Mouse (Mus musculus) CH12F3 (cell line): Measurements from ENCODE around the gene Atf3.

Experiments used
- in situ Hi-C: fragments of 300-500 bp; cut with MboI; formaldehyde crosslinking; loops from 2 replicates; pipeline ENCODE4 v1.14.3; 2020; ENCODE audit warnings: low sequenced_read_pairs

Gene Atf3

GRCm38 (mm10) chr1:191217939-191218338, at the start of gene Atf3:
Gene Atf3, minus strand, starts transcription at chr1:191218039.
- in situ Hi-C loops = no loop called here

GRCm38 (mm10) chr1:191267162-191267561, 49.3 kb upstream of the Atf3 start:
- in situ Hi-C loops = no loop called here

DNA sequence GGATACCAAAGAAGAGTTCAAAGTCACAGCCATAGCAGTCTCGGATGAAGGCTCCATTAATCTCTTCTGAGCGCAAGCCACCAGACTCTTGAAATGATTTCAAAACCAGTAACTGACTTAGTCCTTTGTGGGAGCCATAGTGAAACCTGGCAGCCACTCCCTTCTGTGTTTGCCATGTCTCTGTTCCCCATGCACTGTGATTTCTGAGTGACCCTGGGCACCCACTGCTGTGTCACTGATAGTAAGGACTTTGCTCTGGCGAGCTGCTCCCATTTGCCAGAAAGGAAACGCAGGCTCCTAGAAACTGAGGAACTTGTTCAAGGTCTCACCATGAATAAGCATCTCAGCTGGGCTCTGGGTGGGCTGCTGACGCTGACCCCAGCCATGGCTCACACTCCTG, 45.6 kb upstream of the Atf3 start:
- in situ Hi-C loops = no loop called here

DNA sequence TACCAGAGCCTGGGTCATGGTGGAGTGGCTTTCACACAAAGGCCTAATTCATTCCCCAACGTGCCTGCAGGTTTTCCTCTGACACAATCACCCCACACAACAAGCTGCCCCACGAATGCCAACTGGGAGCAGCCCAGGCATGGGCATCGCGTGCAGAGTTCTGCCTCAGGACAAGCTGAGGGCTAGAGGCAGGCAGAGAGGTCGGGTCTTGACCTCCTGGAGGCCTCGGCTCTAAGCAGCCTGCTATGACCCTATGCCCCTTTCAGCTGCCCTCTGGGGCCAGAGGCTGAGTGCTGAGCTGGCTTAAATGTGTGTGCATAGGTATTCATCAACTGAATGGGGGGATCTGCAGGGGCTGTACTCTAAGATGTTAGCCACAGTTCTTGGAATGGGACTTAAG, 44.0 kb upstream of the Atf3 start:
- in situ Hi-C loops = no loop called here

- in situ Hi-C loops = no loop called here
Measured at GRCm38 (mm10) chr1:191259661-191260060, 41.8 kb upstream of the Atf3 start.

GRCm38 (mm10) chr1:191259121-191259520, 41.3 kb upstream of the Atf3 start:
- in situ Hi-C loops = no loop called here

GRCm38 (mm10) chr1:191258521-191258920, 40.7 kb upstream of the Atf3 start:
- in situ Hi-C loops = no loop called here

DNA sequence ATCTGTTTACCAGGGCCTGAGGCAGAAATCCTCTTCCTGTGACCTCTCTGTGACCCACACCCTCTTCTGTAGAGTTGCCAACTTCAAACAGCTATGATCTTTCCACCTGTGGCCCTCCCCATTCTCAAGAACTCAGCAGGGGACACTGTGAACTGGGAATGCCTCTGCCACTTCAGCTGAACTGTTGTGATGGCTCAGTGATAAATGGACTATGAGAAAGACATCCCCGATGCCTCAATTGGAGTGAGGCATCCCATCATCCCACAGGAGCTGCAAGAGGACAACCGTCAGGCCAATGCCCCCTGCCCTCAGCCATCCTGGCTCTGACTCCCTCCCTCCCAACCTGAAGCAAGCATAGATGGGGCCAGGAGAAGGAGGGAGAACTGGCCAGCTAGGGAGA, 40.1 kb upstream of the Atf3 start:
- in situ Hi-C loops = no loop called here

- in situ Hi-C loops = no loop called here
Measured at GRCm38 (mm10) chr1:191257351-191257771, 39.5 kb upstream of the Atf3 start.

DNA sequence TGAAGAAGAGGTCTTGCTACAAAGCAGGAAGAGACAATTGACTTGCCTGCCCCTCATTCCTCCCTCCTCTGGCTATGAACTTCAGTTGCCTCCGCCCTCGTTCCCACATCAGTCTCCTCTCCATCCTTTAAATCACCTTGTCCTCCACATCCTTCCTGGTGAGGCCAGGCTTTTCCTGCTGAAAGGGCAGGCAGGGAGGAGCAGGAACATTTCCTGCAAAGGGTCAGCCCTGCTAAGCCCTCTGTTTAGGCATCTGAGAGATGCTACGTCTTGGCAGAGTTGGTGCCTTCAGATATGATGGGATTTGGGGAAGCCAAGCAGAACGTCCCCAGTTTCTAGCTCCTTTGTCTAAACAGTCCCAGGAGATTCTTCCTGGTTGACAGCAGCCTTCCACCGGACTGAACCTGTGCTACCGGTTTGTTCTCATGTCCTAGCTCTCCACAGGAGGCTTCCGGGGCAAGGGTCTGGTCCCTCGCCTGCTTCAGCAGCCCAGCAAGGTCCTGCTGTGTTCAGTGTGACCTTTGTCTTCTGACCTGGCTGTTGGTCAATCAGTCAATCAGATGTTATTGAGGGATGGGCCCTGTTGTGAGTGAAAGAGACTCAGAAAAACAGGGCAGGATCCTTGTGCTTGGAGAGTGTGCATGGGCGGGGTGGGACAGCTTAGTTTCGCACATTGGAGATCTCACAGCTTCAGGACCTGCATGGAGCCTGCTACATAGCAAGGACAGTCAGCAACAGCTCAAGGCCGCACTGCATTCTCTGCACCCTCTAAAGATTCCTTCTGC, 38.9 kb upstream of the Atf3 start:
- in situ Hi-C loops = no loop called here

DNA sequence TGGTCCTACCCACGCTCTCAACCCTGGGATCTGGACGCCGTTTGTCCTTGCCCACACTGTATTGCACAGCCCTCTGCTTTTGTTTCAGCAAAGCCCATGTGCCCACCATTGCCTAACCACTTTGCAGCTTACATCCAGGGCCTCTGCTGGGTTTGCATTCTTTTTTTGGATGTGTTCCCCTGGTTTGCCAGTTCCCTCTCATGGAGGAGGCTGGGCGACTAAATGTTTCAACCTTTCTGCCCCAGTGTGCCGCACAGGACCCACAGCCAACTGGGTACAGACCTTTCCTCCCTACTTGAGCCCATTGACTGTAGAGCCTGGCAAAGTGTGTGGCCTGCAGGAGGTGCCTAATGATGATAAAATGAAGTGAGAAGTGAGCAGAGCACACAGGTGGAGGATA, 38.3 kb upstream of the Atf3 start:
- in situ Hi-C loops = no loop called here

DNA sequence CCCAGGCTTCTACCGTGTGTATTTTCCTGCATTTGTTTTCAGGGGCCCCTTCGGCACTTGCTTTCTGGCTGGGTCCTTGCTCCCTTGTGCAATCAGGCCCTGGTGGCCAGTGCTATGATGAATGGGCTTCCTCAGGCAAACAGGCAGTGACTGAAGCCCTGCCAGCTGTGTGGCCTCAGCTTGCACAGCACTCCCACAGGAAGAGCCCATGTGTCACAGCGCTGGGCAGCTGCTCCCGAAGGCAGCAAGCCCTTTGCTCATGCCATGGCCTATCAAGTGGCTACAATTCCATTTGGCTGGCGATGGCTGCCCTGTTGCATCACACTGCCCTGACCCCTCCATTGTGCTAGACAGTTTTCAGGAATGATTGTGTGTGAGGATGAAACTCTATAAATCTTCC, 36.6 kb upstream of the Atf3 start:
- in situ Hi-C loops = no loop called here

GRCm38 (mm10) chr1:191253636-191254035, 35.8 kb upstream of the Atf3 start:
- in situ Hi-C loops = no loop called here

DNA sequence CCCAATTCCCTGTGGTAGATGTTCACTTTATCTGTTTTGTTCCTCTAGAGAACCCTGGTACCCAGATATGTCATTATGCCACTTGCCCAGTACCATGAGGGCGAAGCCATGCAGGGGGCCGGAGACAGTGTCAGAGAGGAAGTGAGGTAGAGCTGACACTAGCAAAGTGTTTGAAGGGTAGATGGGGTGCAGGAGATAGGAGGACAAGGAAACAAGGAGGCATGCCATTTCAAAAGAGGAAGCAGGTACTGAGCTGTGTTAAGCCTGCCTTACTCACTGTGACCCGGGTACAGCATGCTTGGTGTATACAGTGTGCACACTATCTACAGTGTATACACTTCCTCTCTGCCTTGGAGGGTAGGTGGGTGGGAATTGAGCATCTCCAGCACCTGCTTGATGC, 32.1 kb upstream of the Atf3 start:
- in situ Hi-C loops = no loop called here

- in situ Hi-C loops = no loop called here
Measured at GRCm38 (mm10) chr1:191248423-191248822, 30.6 kb upstream of the Atf3 start.

DNA sequence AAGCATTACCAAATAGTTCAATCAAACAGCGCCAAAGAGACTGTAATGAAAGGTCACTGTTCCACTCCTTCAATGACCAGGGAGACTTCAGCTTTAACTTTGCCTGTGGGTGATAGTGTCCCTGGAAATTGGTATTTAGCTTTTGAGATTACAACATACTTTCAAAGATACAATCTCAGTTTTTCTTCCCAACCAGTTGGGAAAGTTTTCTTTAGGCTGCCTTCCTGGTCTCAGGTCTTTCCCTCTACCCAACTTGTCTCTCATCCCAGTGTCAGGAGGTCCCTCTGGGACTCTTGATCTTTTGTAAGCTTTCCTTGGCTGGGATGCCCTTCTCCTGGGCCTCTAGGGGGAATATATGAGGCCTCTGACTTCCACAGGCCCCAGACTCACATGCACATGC, 29.7 kb upstream of the Atf3 start:
- in situ Hi-C loops = no loop called here

- in situ Hi-C loops = no loop called here
Measured at GRCm38 (mm10) chr1:191243855-191244254, 26.0 kb upstream of the Atf3 start.

DNA sequence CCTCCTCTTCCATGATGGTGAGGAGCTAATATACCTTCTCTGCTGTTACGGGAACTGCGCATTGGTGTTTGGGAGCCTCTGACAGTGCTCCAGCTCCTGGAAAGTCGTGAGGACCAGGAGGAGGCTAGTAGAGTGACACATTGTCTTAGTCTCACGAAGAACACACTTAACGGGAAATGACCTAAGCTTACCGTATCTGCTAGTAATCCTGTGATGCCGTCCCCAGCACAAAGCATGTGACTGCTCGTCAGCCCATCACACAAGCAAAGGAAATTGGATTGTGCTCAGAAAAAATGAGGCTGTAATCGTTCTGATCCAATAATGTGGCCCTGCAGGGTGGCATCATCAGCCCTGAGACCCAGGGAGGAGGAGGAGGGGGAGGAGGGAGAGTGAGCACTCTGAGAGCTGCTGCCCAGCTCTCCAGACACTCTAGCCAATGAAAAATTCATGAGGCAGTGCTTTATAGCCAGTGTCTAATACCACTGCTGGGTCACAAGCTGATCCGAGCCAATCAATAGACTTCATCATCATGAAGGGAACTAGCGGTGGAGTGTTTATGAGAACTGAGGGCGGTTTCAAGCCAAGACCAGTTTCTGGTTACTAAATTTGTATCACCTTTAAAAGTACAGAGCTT, 24.3 kb upstream of the Atf3 start:
- in situ Hi-C loops = no loop called here

GRCm38 (mm10) chr1:191241574-191241973, 23.7 kb upstream of the Atf3 start:
- in situ Hi-C loops = no loop called here

DNA sequence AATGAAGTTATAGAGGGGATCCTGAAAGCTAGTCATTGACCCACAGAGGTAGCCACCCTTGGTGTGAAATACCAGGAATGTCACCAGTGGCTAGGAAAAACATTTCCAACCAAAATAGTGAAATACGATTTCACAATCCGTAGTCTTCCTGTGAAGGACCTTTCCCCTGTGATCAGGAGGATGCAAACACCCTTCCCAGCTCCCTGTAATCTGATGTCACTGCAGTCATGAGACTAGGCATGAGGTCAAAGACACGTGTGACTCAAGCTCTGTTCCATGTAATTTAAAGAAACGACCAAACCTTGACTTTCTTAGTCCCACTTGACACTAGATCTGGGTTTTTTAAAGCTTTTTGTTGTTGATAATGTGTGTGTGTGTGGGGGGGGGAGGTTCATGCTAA, 21.8 kb upstream of the Atf3 start:
- in situ Hi-C loops = no loop called here

- in situ Hi-C loops = no loop called here
Measured at GRCm38 (mm10) chr1:191235788-191236542, 18.1 kb upstream of the Atf3 start.

GRCm38 (mm10) chr1:191234837-191235236, 17.0 kb upstream of the Atf3 start:
- in situ Hi-C loops = no loop called here
